ENCODE assay signal across 28 mouse cellular contexts in genomic region chr2:17589669-17590068, GRCm38 (mm10).
"Had no signal": no experiment of that assay in that cellular context is flagged by ENCODE, and none has a peak within 500 bp of the region (broad histone marks: within the 10 kb centered on the region; RNA-seq: fewer than 3 reads in every experiment).

No protein-coding gene starts in this region.

- H3K9me3 ChIP-seq: embryonic facial prominence, embryonic 10.5 days; embryonic facial prominence, embryonic 12.5 days; embryonic facial prominence, embryonic 13.5 days; embryonic facial prominence, embryonic 15.5 days; forebrain, embryonic 10.5 days; forebrain, embryonic 12.5 days; forebrain, embryonic 13.5 days; forebrain, embryonic 15.5 days had no signal

- H3K9ac ChIP-seq: embryonic facial prominence, embryonic 12.5 days; embryonic facial prominence, embryonic 13.5 days; embryonic facial prominence, embryonic 15.5 days; forebrain, embryonic 12.5 days; forebrain, embryonic 13.5 days; forebrain, embryonic 15.5 days; forebrain, postnatal 0 days had no signal

- H3K27me3 ChIP-seq: embryonic facial prominence, embryonic 12.5 days; embryonic facial prominence, embryonic 13.5 days; embryonic facial prominence, embryonic 15.5 days; forebrain, embryonic 12.5 days; forebrain, embryonic 13.5 days; forebrain, embryonic 15.5 days had no signal

- H3K27ac ChIP-seq: embryonic facial prominence, embryonic 10.5 days; embryonic facial prominence, embryonic 12.5 days; embryonic facial prominence, embryonic 13.5 days; embryonic facial prominence, embryonic 15.5 days; forebrain, embryonic 10.5 days; forebrain, embryonic 12.5 days; forebrain, embryonic 13.5 days; forebrain, embryonic 15.5 days; gastrocnemius, adult 2 months had no signal

- H3K4me1 ChIP-seq: embryonic facial prominence, embryonic 10.5 days; embryonic facial prominence, embryonic 12.5 days; embryonic facial prominence, embryonic 13.5 days; embryonic facial prominence, embryonic 15.5 days; forebrain, embryonic 10.5 days; forebrain, embryonic 12.5 days; forebrain, embryonic 13.5 days; forebrain, embryonic 15.5 days had no signal

- DNase-seq: cerebellum, adult 18-20 months; cerebellum, adult 2 months; cerebellum, adult 8-10 months; cerebellum, adult 9-10 months; cerebellum, adult 9-11 months; cerebellum, postnatal 10 days; cerebellum, postnatal 14 days; cerebellum, postnatal 25 days; cerebellum, postnatal 36 days; embryo, embryonic 11 days; forebrain, postnatal 0 days; gastrocnemius, adult 2 months; gastrocnemius, postnatal 10 days; gastrocnemius, postnatal 14 days; gastrocnemius, postnatal 25 days; gastrocnemius, postnatal 36 days; heart, adult 11 months had no signal

- H3K36me3 ChIP-seq: embryonic facial prominence, embryonic 10.5 days; embryonic facial prominence, embryonic 12.5 days; embryonic facial prominence, embryonic 13.5 days; embryonic facial prominence, embryonic 15.5 days; forebrain, embryonic 10.5 days; forebrain, embryonic 12.5 days; forebrain, embryonic 15.5 days had no signal

- H3K4me3 ChIP-seq: embryonic facial prominence, embryonic 10.5 days; embryonic facial prominence, embryonic 12.5 days; embryonic facial prominence, embryonic 13.5 days; embryonic facial prominence, embryonic 15.5 days; erythroblast, embryonic 14.5 days; forebrain, embryonic 10.5 days; forebrain, embryonic 12.5 days; forebrain, embryonic 13.5 days; forebrain, embryonic 15.5 days; gastrocnemius, adult 2 months had no signal

- ATAC-seq: forebrain, embryonic 13.5 days; forebrain, embryonic 14.5 days; forebrain, embryonic 15.5 days; forebrain, embryonic 16.5 days; forebrain, postnatal 0 days had no signal

- H3K4me2 ChIP-seq: embryonic facial prominence, embryonic 12.5 days; embryonic facial prominence, embryonic 13.5 days; embryonic facial prominence, embryonic 15.5 days; forebrain, embryonic 12.5 days; forebrain, embryonic 13.5 days; forebrain, embryonic 15.5 days had no signal
